Mouse (Mus musculus): ENCODE data around the gene Gm17535. TPM values are rescaled to one million over a fixed set of nuclear protein-coding genes. Genes with fewer than 3 reads are reported as not detected.

Gene Gm17535
- total RNA-seq (2023) = not detected

DNA sequence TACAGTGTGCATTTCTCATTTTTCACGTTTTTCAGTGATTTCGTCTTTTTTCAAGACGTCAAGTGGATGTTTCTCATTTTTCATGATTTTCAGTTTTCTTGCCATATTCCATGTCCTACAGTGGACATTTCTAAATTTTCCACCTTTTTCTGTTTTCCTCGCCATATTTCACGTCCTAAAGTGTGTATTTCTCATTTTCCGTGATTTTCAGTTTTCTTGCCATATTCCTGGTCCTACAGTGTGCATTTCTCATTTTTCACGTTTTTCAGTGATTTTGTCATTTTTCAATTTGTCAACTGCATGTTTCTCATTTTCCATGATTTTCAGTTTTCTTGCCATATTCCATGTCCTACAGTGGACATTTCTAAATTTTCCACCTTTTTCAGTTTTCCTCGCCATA lies at the start of gene Gm17535:
Gm17535 (plus strand) TSS at position 301 of the 400 bp plus-strand sequence.

DNA sequence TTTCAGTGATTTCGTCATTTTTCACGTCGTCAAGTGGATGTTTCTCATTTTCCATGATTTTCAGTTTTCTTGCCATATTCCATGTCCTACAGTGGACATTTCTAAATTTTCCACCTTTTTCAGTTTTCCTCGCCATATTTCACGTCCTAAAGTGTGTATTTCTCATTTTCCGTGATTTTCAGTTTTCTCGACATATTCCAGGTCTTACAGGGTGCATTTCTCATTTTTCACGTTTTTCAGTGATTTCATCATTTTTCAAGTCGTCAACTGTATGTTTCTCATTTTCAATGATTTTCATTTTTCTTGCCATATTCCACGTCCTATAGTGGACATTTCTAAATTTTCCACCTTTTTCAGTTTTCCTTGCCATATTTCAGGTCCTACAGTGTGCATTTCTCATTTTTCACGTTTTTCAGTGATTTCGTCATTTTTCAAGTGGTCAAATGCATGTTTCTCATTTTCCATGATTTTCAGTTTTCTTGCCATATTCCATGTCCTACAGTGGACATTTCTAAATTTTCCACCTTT lies 33.9 kb upstream of the Gm17535 start, which contains the start of gene Gm10722:
Gm10722 (plus strand) TSS at position 478 of the 528 bp plus-strand sequence.

DNA sequence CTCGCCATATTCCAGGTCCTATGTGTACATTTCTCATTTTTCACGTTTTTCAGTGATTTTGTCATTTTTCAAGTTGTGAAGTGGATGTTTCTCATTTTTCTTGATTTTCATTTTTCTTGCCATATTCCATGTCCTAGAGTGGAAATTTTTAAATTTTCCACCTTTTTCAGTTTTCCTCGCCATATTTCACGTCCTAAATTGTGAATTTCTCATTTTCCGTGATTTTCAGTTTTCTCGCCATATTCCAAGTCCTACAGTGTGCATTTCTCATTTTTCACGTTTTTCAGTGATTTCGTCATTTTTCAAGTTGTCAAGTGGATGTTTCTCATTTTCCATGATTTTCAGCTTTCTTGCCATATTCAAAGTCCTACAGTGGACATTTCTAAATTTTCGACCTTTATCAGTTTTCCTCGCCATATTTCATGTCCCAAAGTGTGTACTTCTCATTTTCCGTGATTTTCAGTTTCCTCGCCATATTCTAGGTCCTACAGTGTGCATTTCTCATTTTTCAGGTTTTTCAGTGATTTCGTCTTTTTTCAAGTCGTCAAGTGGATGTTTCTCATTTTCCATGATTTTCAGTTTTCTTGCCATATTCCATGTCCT lies 31.5 kb upstream of the Gm17535 start, which contains the start of gene Gm11168:
Gm11168 (plus strand) TSS at position 553 of the 603 bp plus-strand sequence.

DNA sequence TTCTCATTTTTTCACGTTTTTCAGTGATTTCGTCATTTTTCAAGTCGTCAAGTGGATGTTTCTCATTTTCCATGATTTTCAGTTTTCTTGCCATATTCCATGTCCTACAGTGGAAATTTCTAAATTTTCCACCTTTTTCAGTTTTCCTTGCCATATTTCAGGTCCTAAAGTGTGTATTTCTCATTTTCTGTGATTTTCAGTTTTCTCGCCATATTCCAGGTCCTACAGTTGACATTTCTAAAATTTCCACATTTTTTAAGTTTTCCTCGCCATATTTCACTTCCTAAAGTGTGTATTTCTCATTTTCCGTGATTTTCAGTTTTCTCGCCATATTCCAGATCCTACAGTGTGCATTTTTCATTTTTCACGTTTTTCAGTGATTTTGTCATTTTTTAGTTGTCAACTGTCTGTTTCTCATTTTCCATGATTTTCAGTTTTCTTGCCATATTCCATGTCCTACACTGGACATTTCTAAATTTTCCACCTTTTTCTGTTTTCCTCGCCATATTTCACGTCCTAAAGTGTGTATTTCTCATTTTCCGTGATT lies 21.6 kb upstream of the Gm17535 start, which contains the start of gene Gm10721:
Gm10721 (plus strand) TSS at position 408 of the 547 bp plus-strand sequence.

DNA sequence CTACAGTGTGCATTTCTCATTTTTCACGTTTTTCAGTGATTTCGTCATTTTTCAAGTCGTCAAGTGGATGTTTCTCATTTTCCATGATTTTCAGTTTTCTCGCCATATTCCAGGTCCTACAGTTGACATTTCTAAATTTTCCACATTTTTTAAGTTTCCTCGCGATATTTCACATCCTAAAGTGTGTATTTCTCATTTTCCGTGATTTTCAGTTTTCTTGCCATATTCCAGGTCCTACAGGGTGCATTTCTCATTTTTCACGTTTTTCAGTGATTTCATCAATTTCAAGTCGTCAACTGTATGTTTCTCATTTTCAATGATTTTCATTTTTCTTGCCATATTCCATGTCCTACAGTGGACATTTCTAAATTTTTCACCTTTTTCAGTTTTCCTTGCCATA lies 19.0 kb upstream of the Gm17535 start, which contains the start of gene Gm10720:
Gm10720 (plus strand) TSS at position 301 of the 400 bp plus-strand sequence.

DNA sequence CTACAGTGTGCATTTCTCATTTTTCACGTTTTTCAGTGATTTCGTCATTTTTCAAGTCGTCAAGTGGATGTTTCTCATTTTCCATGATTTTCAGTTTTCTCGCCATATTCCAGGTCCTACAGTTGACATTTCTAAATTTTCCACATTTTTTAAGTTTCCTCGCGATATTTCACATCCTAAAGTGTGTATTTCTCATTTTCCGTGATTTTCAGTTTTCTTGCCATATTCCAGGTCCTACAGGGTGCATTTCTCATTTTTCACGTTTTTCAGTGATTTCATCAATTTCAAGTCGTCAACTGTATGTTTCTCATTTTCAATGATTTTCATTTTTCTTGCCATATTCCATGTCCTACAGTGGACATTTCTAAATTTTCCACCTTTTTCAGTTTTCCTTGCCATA lies 17.3 kb upstream of the Gm17535 start, which contains the start of gene Gm10719:
Gm10719 (plus strand) TSS at position 301 of the 400 bp plus-strand sequence.

DNA sequence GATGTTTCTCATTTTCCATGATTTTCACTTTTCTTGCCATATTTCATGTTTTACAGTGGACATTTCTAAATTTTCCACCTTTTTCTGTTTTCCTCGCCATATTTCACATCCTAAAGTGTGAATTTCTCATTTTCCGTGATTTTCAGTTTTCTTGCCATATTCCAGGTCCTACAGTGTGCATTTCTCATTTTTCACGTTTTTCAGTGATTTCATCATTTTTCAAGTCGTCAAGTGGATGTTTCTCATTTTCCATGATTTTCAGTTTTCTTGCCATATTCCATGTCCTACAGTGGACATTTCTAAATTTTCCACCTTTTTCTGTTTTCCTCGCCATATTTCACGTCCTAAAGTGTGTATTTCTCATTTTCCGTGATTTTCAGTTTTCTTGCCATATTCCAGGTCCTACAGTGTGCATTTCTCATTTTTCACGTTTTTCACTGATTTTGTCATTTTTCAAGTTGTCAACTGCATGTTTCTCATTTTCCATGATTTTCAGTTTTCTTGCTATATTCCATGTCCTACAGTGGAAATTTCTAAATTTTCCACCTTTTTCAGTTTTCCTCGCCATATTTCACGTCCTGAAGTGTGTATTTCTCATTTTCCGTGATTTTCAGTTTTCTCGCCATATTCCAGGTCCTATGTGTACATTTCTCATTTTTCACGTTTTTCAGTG lies 11.0 kb upstream of the Gm17535 start, which contains the start of gene Gm10718:
Gm10718 (plus strand) TSS at position 236 of the 673 bp plus-strand sequence.

DNA sequence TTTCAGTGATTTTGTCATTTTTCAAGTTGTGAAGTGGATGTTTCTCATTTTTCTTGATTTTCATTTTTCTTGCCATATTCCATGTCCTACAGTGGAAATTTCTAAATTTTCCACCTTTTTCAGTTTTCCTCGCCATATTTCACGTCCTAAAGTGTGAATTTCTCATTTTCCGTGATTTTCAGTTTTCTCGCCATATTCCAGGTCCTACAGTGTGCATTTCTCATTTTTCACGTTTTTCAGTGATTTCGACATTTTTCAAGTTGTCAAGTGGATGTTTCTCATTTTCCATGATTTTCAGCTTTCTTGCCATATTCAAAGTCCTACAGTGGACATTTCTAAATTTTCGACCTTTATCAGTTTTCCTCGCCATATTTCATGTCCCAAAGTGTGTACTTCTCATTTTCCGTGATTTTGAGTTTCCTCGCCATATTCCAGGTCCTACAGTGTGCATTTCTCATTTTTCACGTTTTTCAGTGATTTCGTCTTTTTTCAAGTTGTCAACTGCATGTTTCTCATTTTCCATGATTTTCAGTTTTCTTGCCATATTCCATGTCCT lies 9.4 kb upstream of the Gm17535 start, which contains the start of gene Gm10717:
Gm10717 (plus strand) TSS at position 506 of the 556 bp plus-strand sequence.

DNA sequence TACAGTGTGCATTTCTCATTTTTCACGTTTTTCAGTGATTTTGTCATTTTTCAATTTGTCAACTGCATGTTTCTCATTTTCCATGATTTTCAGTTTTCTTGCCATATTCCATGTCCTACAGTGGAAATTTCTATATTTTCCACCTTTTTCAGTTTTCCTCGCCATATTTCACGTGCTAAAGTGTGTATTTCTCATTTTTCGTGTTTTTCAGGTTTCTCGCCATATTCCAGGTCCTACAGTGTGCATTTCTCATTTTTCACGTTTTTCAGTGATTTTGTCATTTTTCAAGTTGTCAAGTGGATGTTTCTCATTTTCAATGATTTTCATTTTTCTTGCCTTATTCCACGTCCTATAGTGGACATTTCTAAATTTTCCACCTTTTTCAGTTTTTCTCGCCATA lies 2.2 kb downstream of the Gm17535 start, which contains the start of gene Gm10715:
Gm10715 (plus strand) TSS at position 301 of the 400 bp plus-strand sequence.

Other genes starting within 250 kb of the Gm17535 start
- gene Gm10722, start 33.7 kb upstream of the Gm17535 start, total RNA-seq (2023) = not detected
- 1 to 10 TPM in 1 of 2 experiments, not detected in 1; 1.3 TPM for gene Gm11168, start 31.3 kb upstream of the Gm17535 start, total RNA-seq (2023)
- 1 to 10 TPM; 1.5 to 4.6 TPM for gene Gm10721, start 21.5 kb upstream of the Gm17535 start, total RNA-seq (2023)
- gene Gm10720, start 18.9 kb upstream of the Gm17535 start, total RNA-seq (2023) = 1 to 10 TPM in 1 of 2 experiments, not detected in 1; 1.8 TPM
- 1 to 10 TPM; 3.2 to 4.5 TPM for gene Gm10719, start 17.2 kb upstream of the Gm17535 start, total RNA-seq (2023)
- 1 to 10 TPM; 3.5 to 6.1 TPM for gene Gm10718, start 11.1 kb upstream of the Gm17535 start, total RNA-seq (2023)
- 1 to 10 TPM; 1.3 to 1.6 TPM for gene Gm10717, start 9.2 kb upstream of the Gm17535 start, total RNA-seq (2023)
- gene Gm10715, start 2.3 kb downstream of the Gm17535 start, total RNA-seq (2023) = not detected

Measured in neutrophil, adult 83 days (primary cell).